Mouse (Mus musculus) G1E-ER4 (cell line): ENCODE data around the gene Slc22a16. TPM values are rescaled to one million over a fixed set of nuclear protein-coding genes. Genes with fewer than 3 reads are reported as not detected.

Source experiments
- GATA1 ChIP-seq: IDR thresholded peaks from one replicate; pipeline ENCODE4 v1.8.0; 2012; ENCODE audit warnings: low read length, inconsistent platforms
- polyA plus RNA-seq: library from polyadenylated mRNA; stranded (reverse); fragments of >175 nt; gene quantifications from 2 replicates; pipeline ENCODE4 v1.2.3, GENCODE M21; 2012

The Slc22a16 gene
- polyA plus RNA-seq, 1 experiment, result not detected

DNA sequence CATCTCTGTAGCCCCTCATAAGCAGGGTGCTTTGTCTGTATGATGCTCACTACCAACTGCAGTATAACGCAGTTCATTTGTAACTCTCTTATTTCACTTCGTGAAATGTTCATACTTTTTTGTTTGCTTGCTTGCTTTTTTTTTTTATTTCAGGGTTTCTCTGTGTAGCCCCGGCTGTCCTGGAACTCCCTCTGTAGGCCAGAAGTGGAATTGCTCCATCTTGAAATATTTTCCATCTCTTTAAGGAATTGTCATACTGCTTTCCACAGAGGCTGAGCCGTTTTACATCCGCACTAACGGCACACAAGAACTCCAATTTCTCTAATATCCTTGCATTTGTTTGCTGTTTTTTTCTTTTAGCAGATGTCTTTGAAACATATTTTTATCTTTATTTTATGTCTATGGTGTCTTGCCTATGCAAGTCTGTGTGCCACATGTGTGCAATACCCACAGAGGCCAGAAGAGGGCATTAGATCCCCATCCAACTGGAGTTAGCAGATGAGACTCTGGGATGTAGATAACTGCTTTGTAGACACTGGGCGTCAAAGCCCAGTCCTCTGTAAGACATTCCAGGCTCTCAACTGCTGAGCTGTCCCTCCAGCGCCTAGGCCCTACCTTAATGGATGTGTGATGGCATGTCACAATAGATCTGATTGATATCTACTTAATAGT lies 13.6 kb downstream of the Slc22a16 start:
- no peak for TF ChIP-seq GATA1

DNA sequence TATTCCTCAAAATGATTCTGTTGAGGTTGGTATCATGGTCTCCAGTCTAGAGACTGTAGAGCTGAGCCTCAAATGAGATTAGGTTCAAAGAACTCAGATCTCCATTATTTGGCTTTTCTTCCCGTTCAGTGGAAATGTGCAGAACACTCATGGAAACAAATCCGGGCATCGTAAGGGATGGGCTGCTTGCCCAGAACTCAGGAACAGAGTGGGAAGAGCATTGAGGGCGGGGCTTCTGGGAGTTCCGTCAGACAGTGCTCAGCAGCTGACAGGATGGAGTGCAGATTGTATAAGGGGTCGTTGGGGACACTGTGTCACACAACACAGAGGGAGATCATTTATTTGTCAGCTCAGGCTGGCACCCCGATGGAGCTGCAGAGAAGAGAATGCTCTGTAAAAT lies 22.1 kb downstream of the Slc22a16 start:
- no peak for TF ChIP-seq GATA1

DNA sequence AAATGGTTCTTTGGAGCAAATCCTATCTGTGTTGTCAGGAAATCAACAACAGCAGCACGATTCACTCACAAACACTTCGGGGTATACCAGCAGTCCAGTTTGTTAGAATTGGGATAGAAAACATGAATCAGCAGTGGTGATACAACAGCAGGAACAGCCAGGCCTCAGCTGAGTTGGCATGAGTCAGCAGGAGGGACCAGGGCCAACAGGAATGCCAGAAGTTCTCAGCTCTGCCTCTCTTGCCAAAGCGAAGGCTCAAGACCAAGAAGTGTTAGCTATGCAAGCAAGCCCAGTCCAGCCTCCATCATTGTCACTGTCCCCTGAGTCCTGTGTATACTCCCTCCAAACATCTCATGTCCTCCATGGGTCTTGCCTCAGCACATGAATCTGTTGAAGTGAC lies 27.0 kb downstream of the Slc22a16 start:
- no peak for TF ChIP-seq GATA1

DNA sequence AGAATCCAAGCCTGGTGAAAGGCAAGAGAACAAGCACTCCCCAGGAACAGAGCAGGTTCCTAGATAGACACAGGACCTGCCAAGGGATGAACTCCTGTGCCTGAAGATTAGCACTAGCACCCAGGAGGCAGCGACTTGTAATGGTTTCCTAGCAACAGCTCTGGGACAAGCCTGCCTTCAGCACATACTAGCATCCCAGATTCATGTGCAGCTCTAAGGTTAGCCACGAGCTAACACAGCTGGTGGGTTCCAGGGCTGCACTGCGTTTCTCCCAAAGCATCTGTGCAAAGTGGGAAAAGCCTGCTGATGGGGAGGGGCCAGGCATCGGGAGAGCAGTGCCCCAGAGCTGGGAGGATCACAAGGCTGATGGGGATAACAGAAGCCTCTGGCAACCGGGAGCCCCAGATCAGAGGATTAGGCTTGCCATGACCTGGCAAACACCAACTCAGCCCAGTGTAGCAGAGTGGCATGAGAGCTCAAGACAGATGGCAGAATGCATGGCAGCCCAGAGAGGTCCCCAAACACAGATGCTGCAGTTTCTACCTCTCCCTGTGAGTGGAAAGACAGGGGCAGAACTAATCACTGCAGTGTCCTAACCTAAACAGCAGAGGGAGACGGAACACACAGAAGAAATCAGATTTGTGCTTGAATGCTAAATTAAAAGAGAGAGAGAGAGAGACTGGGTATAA lies 34.7 kb downstream of the Slc22a16 start:
- TF ChIP-seq GATA1, result no peak

DNA sequence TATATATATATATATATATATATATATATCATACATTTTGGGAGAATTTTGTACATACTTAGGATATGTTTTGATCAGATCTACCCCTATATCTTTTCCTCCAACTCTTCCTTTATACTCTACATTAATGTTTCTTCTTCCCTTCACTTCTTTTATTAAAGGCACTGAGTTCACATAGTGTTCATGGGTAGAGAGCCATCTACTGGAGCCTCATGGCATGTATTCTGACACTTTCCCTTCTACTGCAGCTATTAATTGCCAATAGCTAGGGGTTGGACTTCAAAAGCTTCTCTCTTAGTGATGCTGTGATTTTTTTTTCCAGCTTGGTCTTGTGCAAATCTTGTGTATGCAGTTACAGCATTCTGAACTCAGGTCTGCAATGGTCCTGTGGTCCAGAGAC lies 47.8 kb downstream of the Slc22a16 start:
- TF ChIP-seq GATA1, result no peak

DNA sequence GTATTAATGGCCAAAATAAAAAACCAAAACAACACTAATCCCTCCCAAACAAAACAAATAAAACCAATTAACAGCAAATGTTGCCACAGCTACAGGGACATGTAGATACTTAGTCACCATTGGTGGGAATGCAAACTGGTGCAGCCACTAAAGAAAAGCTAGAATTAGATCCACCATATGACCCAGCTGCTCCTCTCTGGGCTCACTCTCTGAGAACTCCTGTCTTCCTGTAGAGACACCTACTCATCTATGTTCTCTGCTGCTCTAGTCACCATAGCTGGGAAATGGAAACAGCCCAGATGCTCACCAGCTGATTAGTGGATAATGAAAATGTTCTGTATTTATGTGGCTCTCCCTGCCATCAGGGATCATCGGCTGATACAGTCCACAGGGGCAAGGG lies 49.6 kb downstream of the Slc22a16 start:
- no peak for TF ChIP-seq GATA1

DNA sequence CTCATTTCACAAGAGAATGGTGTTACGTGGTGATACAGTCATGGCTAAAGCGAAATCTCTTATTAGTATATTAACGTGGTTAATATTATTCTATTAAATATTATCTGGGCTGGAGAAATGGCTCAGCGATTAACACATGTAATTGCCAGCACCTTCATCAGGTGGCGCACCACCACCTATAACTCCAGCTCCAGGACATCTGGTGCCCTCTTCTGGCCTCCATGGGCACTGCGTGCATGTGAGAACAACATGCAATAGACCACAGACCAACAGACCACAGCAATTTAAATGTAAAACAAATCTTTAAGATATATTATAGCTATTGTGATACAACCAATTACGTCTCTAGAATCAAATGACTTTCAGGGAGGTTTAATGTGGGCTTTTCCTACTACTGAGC lies 59.0 kb downstream of the Slc22a16 start:
- no peak for TF ChIP-seq GATA1

DNA sequence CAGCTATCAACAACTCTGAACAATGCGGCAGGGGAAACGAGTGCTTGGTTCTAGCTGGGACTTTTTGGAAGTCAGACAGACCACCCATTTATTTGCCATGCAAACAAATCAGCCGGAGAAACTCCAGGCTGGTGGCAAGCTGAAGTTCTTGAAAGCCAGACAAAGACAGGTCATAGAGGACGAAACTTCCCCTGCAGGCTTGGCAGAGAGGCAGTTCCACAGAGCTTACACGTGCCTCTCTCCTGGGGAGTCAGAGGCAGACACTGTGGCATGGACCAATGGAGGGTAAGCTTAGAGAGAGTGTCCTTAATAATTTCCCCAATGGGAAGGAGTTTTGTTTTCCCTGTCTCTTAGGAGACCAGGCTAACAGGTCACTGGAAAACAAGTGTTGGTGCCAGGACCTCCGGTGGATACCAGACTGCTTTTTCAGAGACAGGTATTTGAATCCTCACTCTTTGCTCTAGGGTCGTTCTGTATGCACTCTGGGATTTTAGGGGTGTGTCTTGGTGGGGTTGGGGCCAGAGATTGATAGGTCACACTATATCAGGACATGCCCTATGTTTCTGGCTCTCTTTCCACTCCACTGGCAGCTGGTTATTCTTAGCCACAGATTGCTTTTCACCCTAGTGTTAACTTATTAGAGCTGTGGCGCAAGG lies 59.6 kb downstream of the Slc22a16 start, which contains the start of gene Ddo:
Gene Ddo, plus strand, starts transcription at position 356 of the 656 bp plus-strand sequence.
- TF ChIP-seq GATA1, result no peak

DNA sequence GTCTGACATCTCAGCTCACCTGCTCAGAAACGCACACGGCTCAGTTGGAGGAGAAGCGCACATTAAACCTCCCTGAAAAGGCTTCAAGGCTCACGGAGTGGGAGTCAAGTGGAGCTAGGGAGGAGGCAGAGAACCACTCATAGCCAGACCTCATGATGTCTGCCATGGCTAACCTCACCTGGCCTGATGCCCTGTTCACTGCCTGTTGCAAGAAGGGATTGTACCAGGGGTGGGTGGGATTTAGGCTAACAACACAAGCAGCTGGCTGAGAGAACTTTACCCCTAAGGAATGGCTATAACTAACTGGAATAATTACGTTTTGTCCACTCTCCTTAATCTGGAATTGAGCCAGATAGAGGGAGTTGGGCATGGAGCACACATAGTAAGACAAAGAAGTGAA lies 60.3 kb downstream of the Slc22a16 start:
- TF ChIP-seq GATA1, result no peak

DNA sequence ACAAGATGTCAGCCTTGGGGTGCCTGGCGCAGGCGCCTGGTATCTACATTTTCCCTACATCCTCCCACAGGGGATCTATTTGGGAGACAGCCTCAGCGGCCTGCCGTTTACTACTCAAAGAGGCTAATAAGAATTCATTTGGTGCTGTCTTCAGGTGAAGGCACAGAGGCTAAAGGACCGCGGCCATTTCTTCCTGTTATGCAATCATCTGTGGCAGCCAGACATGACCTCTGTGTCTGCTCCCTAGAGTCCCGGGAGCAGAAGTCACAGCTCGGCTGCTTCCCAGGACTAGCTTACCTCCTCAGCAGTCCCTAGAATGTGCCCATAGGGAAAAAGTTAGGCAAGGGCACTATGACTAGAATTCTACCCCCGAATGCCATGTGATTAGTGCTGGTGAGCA lies 60.8 kb downstream of the Slc22a16 start:
- TF ChIP-seq GATA1, result no peak

DNA sequence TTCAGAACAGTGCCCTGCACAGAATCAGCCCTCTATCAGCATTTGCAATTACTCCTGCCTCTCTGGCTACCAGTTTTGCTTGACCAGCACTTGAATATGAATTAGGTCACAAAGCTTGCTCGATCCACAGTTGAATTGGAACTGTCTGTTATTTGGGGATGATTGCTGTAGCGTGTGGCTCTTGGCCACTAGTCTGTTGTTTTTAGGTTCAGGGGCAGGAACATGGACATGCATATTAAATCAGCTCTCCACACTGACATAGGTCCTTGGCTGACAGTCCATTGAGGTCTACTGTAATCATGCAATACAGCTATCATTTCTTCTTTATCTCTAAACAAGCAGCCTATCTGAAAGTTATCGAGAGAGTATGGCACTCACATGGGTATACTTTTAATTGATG lies 62.0 kb downstream of the Slc22a16 start:
- TF ChIP-seq GATA1, result no peak

DNA sequence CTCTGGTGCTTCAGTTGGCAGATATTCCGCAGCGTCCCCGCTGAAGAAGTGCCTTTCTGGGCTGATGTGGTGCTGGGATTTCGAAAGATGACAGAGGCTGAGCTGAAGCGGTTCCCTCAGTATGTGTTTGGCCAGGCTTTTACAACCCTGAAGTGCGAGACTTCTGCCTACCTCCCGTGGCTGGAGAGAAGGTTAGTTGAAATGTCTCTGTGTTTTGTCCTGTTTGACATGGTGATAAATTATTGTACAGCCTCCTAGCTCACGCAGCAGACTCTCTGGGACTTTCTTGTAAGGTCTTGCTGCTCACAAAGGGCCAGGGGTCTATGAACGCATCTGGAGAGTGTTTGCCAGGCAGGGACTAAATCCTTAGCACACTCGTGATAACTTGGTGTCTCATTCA lies 67.2 kb downstream of the Slc22a16 start:
- TF ChIP-seq GATA1, result no peak

DNA sequence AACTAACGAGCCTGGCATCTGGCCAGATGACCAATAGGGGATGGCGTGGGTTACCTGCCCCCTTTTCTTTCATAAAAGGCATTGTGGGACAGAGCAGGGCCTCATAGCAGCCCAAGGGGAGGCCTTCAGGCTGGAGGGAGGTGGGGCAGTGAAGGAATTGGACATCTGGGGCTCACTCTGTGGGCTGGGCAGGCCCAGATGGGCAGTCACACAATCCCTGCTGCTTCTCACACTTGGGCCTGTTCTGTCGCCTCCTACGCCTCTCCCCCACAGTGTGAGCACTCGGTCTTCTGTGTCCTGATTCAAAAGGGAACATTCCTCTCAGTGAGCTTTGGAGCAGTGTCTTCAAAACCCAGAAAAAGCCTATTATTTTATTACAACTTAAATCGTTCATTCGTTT lies 68.1 kb downstream of the Slc22a16 start:
- TF ChIP-seq GATA1, result no peak

DNA sequence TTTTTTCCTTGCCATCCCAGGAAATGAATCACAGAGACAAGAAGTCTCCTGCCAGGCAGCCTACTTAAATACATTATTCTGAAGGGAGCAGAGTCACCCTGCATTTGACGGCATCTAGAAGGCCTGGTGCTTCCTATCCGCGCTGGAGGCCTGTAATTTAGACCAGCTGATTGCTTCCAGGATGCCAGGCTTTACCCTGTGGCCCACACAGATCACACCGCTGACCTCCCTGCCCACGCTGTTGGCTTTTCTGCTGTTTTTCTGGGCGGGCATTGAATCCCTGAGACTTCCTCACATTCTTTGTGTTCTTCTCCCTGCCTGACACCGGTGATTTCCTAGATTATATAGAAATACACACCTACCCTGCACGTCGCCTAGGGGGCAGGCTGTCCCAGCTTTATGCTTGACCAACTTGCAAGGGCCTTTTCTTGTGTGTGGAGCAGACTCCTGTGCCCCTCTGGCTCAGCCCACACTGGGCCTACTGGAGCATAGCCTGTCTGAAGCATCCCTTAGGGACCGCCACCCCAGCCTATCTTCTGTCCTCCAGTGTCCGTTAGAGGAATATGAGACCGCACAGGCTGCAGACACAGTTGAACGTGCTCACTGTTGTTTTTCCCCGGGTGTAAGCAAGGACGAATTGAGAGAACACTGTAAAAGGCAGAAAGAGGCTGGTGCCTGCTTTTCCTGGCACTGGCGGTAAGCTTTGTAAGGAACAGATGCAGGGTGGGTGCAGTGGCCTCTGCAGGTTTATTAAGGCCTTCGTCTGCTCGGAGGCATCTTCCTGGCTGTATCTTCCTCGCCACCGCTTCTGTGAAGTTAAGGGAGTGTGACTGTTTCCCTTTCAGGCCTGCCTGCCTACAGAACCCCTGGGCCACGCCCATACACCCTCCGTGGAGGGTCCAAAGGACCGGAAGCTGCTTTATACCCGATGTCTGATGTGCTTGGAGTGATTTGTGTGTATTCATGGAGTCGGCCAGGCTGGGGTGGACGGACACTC lies 69.0 kb downstream of the Slc22a16 start:
- TF ChIP-seq GATA1, result no peak

DNA sequence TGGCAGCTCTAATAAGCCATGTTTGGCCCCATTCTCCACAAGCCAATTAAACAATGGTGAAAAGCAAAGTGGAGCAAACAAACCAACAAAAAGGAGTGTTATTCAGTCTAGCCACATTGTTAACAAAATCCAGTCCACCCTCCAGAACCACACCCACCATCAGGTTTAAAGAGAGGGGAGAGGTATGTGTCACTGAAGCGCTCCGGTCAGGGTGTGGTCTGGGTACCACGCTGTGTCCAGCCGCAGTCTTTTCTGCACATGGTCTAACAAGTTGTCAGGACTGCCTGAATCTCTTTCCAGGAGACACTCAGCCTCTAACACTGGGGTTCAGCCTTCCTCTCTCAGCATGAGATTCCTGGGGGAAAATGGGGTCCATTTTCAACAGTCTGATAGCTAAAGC lies 70.3 kb downstream of the Slc22a16 start:
- TF ChIP-seq GATA1, result no peak

DNA sequence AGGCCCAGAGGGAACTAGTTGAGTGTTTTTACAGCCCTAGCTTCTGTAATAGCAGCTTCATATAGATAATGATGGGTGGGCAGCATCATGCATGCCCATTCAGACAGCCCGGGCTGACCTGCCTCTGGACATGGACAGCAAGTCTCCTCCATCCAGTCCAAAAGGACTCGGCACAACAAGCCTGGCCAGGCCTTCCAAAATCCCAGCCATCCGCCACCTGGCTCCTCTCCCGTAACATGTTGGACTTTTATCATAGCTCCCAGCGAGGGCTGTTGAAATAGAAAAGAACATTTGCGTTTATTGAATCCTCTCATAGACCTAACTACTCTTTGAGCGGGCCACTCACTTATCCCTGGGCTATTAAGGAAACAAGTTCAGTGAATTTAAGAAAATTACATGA lies 71.8 kb downstream of the Slc22a16 start:
- TF ChIP-seq GATA1, result no peak

DNA sequence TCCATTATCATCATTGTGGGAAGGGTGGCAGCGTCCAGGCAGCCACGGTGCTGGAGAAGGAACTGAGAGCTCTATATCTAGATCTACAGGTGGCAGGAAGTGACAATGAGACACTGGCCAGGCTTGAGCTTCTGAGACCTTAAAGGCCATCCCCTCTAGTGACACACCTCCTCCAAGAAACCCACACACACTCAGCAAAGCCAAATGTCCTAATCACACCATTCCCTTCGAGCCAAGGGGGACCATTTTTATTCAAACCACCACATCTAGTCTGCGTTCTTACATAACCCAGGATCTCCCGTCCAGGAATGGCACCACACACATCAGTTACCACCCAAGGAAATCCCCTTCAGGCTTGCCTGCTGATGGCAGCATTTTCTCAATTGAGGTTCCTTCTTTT lies 73.0 kb downstream of the Slc22a16 start:
- TF ChIP-seq GATA1, result no peak
